Mouse (Mus musculus): Measurements from ENCODE around the gene Syne2. TPM values are rescaled to one million over a fixed set of nuclear protein-coding genes. Genes with fewer than 3 reads are reported as not detected.
A peak's percentile ranks its signal among the peaks of the same experiment; 100 is the strongest.
"Not testable (repeated sequence)": the region's sequence is repeated elsewhere in the genome, so short reads cannot be mapped to it uniquely, and the experiment has no call there.

Gene Syne2
- total RNA-seq, 2 experiments from 2014 or later: 22.2 to 28.2 TPM

GRCm38 (mm10) chr12:76102621-76103020 is 284.7 kb downstream of the Syne2 start:
- DNase-seq: no peak

DNA sequence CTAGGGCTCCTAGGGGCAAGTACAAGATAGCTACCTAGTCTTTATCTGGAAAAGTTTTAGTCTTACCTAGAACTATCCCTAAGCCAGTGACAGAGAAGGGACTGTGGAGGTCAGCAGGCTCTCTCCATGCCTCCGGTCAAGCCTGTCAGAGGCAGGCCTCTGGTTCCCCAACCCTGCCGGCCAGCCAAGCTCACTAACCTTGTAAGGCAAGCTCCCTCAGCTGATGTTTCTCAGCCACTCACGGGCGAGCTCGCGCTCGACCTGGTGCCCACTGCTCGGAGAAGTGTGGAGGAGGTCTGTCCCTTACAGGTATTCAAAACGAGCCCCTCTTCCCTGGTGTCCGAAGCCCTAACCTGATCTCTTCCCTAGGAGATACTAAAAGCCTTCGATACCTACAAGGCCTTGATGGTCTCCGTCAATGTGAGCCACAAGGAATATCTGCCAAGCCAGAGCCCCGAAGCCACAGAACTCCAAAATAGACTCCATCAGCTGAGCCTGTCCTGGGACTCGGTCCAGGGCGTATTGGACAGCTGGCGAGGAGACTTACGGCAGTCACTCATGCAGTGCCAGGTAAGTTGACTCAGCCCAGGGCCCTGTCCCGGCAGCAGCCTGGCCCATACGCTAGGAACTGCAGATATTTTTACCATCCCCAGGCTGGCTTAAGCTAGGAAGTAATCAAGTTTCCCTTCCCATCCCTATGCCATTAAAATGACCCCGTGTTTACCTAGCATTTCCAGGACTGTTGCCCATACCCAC is 286.8 kb downstream of the Syne2 start:
- peak; percentile 69 for DNase-seq

DNA sequence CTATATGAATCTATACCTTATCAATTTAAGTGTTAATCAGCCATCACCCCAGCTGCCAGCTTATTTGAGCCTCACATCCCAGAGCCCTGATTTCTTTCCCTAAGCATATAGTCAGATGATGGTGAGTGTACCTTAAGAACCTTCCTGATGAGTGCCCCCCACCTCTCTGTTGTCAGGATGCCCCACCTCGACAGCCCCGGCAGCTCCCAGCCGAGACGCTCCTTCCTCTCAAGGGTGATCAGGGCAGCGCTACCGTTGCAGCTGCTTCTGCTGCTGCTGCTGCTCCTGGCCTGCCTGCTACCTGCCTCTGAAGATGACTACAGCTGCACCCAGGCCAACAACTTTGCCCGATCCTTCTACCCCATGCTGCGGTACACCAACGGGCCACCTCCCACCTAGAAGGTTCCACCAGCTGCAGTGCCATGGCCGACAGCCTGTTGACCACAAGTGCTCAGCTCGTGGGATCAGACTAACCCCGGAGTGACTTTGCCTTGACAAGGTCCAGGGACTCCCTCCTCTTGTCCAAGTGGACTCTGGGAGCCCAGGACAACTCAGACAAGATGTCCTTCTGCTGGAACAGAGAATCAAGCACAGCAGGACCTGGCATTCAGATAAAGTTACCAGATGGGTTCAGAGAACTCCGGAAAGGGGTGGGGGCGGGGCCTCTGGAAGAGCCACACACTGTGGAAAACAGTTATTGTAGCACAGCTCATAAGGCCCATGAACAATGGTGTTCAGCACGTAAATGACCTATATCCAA is 291.9 kb downstream of the Syne2 start:
- DNase-seq: no peak

GRCm38 (mm10) chr12:76111046-76111445 is 293.1 kb downstream of the Syne2 start:
- no peak for DNase-seq

GRCm38 (mm10) chr12:76116577-76116976 is 298.6 kb downstream of the Syne2 start:
- no peak for DNase-seq

- no peak for DNase-seq
Measured at GRCm38 (mm10) chr12:76117632-76118153, 299.8 kb downstream of the Syne2 start.

- no peak for DNase-seq
Measured at GRCm38 (mm10) chr12:76123223-76123622, 305.3 kb downstream of the Syne2 start.

GRCm38 (mm10) chr12:76128306-76128705 is 310.4 kb downstream of the Syne2 start:
- no peak for DNase-seq

- peak; percentile 64 for DNase-seq
Measured at GRCm38 (mm10) chr12:76128831-76129230, 310.9 kb downstream of the Syne2 start.

DNA sequence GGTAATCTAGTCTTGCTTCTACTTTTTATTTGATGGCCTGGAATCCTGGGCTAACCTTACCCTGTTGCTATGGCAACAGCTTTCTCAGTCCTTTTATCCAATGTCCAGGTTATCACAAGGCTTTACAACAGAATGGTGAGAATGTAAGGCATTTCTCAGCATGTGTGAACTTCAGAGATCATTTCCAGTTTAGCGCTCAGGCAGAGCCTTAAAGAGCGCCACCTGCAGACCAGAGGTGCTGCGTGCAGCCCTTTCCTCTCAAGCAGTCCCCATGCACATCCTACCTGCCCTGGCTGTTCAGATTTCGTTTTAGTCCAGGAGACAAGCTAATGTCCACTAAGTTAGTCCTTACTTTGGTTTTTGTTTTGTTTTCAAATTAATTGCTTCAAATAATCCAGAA is 312.3 kb downstream of the Syne2 start:
- peak; percentile 33 for DNase-seq

DNA sequence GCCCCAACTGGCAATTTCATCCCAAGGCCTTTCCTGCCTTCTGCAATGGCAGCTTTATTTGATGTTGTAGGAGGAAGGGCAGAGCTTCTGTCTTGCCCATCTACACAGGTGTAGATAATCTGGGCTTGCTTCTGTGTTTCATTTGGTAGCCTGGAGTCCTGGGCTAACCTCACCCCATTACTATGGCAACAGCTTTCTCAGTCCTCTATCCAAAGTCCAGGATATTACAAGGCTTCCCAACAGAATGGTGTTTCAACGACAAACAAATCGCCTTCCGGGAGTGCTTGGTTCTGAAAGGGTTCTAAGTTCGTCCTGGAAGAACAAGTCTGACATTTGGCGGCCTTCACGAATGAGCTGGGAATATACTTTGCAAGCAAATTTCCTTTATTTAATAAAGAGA is 313.0 kb downstream of the Syne2 start:
- DNase-seq: no peak

GRCm38 (mm10) chr12:76132591-76132990 is 314.7 kb downstream of the Syne2 start:
- DNase-seq: no peak

- DNase-seq: not testable (repeated sequence)
Measured at GRCm38 (mm10) chr12:76133081-76133480, 315.1 kb downstream of the Syne2 start.

- no peak for DNase-seq
Measured at GRCm38 (mm10) chr12:76136701-76137100, 318.8 kb downstream of the Syne2 start.

GRCm38 (mm10) chr12:76152389-76152788 is 334.5 kb downstream of the Syne2 start:
- DNase-seq: not testable (repeated sequence)

Small RNAs within 50 kb of the gene (microRNA-seq; reads per million reads assigned to microRNA genes)
- gene Mir5101: 0.25 to 0.32 reads per million in 2 experiments

Other genes with a start within 250 kb of the Syne2 start
- 10 to 100 TPM; 28.6 to 32.0 TPM for gene Ppp2r5e, start 221.9 kb upstream of the Syne2 start, total RNA-seq (2021)
- gene Wdr89, start 148.6 kb upstream of the Syne2 start, total RNA-seq (2021): 1 to 10 TPM; 3.1 to 3.7 TPM
- gene Sgpp1, start 82.4 kb upstream of the Syne2 start, total RNA-seq (2021): 10 to 100 TPM; 16.6 to 17.2 TPM